Mouse (Mus musculus) lung, adult 2 months (tissue): ENCODE results near the gene Surf2.

Experiments used
- CTCF ChIP-seq: fragments of 200-500 bp; IDR thresholded peaks from 2 replicates; pipeline ENCODE4 v1.5.1; 2011; ENCODE audit warnings: mild to moderate bottlenecking, low read length, control low read depth; ENCODE audit not compliant: insufficient read depth
- POLR2A ChIP-seq: fragments of 200-500 bp; IDR thresholded peaks from 2 replicates; pipeline ENCODE4 v1.6.1; 2011; ENCODE audit warnings: low read depth, mild to moderate bottlenecking, control low read depth, low read length, borderline replicate concordance; ENCODE audit errors: extremely low read depth

- TF ChIP-seq CTCF: no peak
- no peak for TF ChIP-seq POLR2A
Observed at GRCm38 (mm10) chr2:26895898-26896297, 20.3 kb upstream of the Surf2 start.
